ENCODE assay signal across 28 mouse cellular contexts in genomic region chr8:107578541-107578940, GRCm38 (mm10). TPM values are rescaled to one million over a fixed set of nuclear protein-coding genes. Genes with fewer than 3 reads are reported as not detected.
DNase-seq lines count a peak whose midpoint lies in the region; ATAC-seq and TF ChIP-seq lines count a peak whose summit lies in the region.
"Had no signal": no experiment of that assay in that cellular context is flagged by ENCODE, and none has a peak within 500 bp of the region (broad histone marks: within the 10 kb centered on the region; RNA-seq: fewer than 3 reads in every experiment).

No protein-coding gene starts in this region.

- no peak for TF ChIP-seq CTCF in MEL (IDR thresholded peaks at IDR 0.05 in 2 of 3, conservative IDR thresholded peaks at IDR 0.05 in 1 of 3; ENCODE audit: control insufficient read depth in 1 of 3, insufficient read depth in 1 of 3, low read depth in 2 of 3, low read length in 3 of 3, poor library complexity in 1 of 3, severe bottlenecking in 1 of 3)

- H3K9me3 ChIP-seq in liver, embryonic 11.5 days (ENCODE audit: control insufficient read depth, low read length): no peaks in the 10 kb centered on the region
- no peaks in the 10 kb centered on the region for H3K9me3 ChIP-seq in MEL (replicated peaks; ENCODE audit: insufficient read depth, low read length)
- no peaks in the 10 kb centered on the region for H3K9me3 ChIP-seq in liver, embryonic 16.5 days (replicated peaks; ENCODE audit: control insufficient read depth, low read length)
- H3K9me3 ChIP-seq: embryonic facial prominence, embryonic 13.5 days; forebrain, embryonic 12.5 days; midbrain, embryonic 10.5 days; midbrain, embryonic 15.5 days; neural tube, embryonic 15.5 days had no signal

- no peak overlapping the region for H3K9ac ChIP-seq in liver, embryonic 11.5 days (ENCODE audit: low read depth, low read length)
- H3K9ac ChIP-seq in MEL (ENCODE audit: control insufficient read depth, low read depth, low read length, poor library complexity, severe bottlenecking): no peak overlapping the region
- no peak overlapping the region for H3K9ac ChIP-seq in liver, embryonic 16.5 days (ENCODE audit: low read depth, low read length)
- H3K9ac ChIP-seq: embryonic facial prominence, embryonic 13.5 days; forebrain, embryonic 12.5 days; lung, embryonic 14.5 days; midbrain, embryonic 15.5 days; neural tube, embryonic 15.5 days had no signal

- TF ChIP-seq POLR2A in MEL (IDR thresholded peaks at IDR 0.05; ENCODE audit: control insufficient read depth in 1 of 2, insufficient read depth in 1 of 2, low read depth in 1 of 2, low read length in 2 of 2, poor library complexity in 1 of 2): no peak

- no peak for TF ChIP-seq RAD21 in MEL (IDR thresholded peaks at IDR 0.05; ENCODE audit: low read depth, low read length)

- H3K79me2 ChIP-seq in MEL (ENCODE audit: control insufficient read depth, insufficient read depth, low read length, poor library complexity): peaks cover 4% of the 10 kb centered on the region; the same call in 1 of the 2 replicates

- H3K4me2 ChIP-seq in liver, embryonic 11.5 days: no peak overlapping the region
- no peak overlapping the region for H3K4me2 ChIP-seq in liver, embryonic 16.5 days (ENCODE audit: low read depth, low read length)
- H3K4me2 ChIP-seq: embryonic facial prominence, embryonic 13.5 days; forebrain, embryonic 12.5 days; lung, embryonic 14.5 days; midbrain, embryonic 15.5 days; neural tube, embryonic 15.5 days had no signal

- WGBS in liver, embryonic 11.5 days: 82% methylated on average over 8 of the region's 8 CpGs
- WGBS in liver, embryonic 16.5 days (ENCODE audit: insufficient replicate concordance): 71% methylated on average over 8 of the region's 8 CpGs

- no peak for DNase-seq in liver, embryonic 11.5 days (ENCODE audit: low spot score)
- no peak for DNase-seq in liver
- DNase-seq in MEL (ENCODE audit: low read depth, low spot score): peak; percentile 40
- peak; percentile 51 for DNase-seq in brain, adult 2 months (ENCODE audit: low read depth, low spot score)
- no peak for DNase-seq in thymus, postnatal 36 days
- no peak for DNase-seq in adrenal gland, adult 2 months
- DNase-seq: adrenal gland, postnatal 10 days; cerebellum, adult 11-12 months; cerebellum, adult 9-11 months; gastrocnemius, postnatal 36 days; heart, postnatal 14 days; kidney, adult 9 months; kidney, postnatal 10 days; layer of hippocampus, postnatal 36 days; left cerebral cortex, postnatal 4 days; lung, embryonic 14.5 days; lung, postnatal 14 days; retina, postnatal 1 day; spleen, adult 18-20 months; thymus, adult 2 months had no signal

- H3K27ac ChIP-seq in liver, embryonic 11.5 days (ENCODE audit: low read depth, low read length): peak overlapping the region; percentile 58; the same call in 1 of the 2 replicates
- peak overlapping the region; percentile 74 for H3K27ac ChIP-seq in MEL (ENCODE audit: control insufficient read depth, low read depth, low read length)
- H3K27ac ChIP-seq in liver, embryonic 16.5 days (ENCODE audit: low read length): peak overlapping the region; percentile 36
- H3K27ac ChIP-seq: embryonic facial prominence, embryonic 13.5 days; forebrain, embryonic 12.5 days; midbrain, embryonic 15.5 days; neural tube, embryonic 15.5 days had no signal

- TF ChIP-seq EP300 in MEL (IDR thresholded peaks at IDR 0.05; ENCODE audit: low read depth in 1 of 2, low read length in 2 of 2): no peak

- H3K36me3 ChIP-seq in liver, embryonic 11.5 days (ENCODE audit: control insufficient read depth, insufficient read depth, low read length): peaks cover 48% of the 10 kb centered on the region
- peaks cover 14 to 18% of the 10 kb centered on the region in 2 experiments for H3K36me3 ChIP-seq in MEL (ENCODE audit: control insufficient read depth in 1 of 2, insufficient read depth in 2 of 2, low read length in 2 of 2)
- H3K36me3 ChIP-seq in liver, embryonic 16.5 days (ENCODE audit: control insufficient read depth, insufficient read depth): peaks cover 39% of the 10 kb centered on the region

- H3K27me3 ChIP-seq in liver, embryonic 11.5 days (replicated peaks; ENCODE audit: control insufficient read depth, insufficient read depth, low read length): no peaks in the 10 kb centered on the region
- no peaks in the 10 kb centered on the region for H3K27me3 ChIP-seq in MEL (ENCODE audit: control insufficient read depth in 1 of 2, insufficient read depth in 2 of 2, low read length in 2 of 2)
- no peaks in the 10 kb centered on the region for H3K27me3 ChIP-seq in liver, embryonic 16.5 days (ENCODE audit: control insufficient read depth, insufficient read depth, low read depth, low read length)
- H3K27me3 ChIP-seq: CH12.LX; embryonic facial prominence, embryonic 13.5 days; forebrain, embryonic 12.5 days; midbrain, embryonic 15.5 days; neural tube, embryonic 15.5 days had no signal

- peaks cover 12% of the 10 kb centered on the region for H3K4me1 ChIP-seq in liver, embryonic 11.5 days (replicated peaks; ENCODE audit: control insufficient read depth, insufficient read depth, low read length)
- H3K4me1 ChIP-seq in MEL (ENCODE audit: control insufficient read depth in 1 of 2, insufficient read depth in 2 of 2, low read length in 2 of 2): peaks cover 8 to 19% of the 10 kb centered on the region in 2 experiments; a peak in 3 of 4 replicates
- H3K4me1 ChIP-seq in liver, embryonic 16.5 days (ENCODE audit: control insufficient read depth, low read depth, low read length): peaks cover 22% of the 10 kb centered on the region

- no peak overlapping the region for H3K4me3 ChIP-seq in liver, embryonic 11.5 days (ENCODE audit: low read depth, low read length)
- no peak overlapping the region for H3K4me3 ChIP-seq in MEL (ENCODE audit: control insufficient read depth in 1 of 2, insufficient read depth in 1 of 2, low read depth in 2 of 2, low read length in 2 of 2)
- H3K4me3 ChIP-seq in liver, embryonic 16.5 days (ENCODE audit: low read depth, low read length): no peak overlapping the region
- H3K4me3 ChIP-seq: embryonic facial prominence, embryonic 13.5 days; forebrain, embryonic 12.5 days; midbrain, embryonic 10.5 days; midbrain, embryonic 15.5 days; neural tube, embryonic 15.5 days had no signal

- no peak for ATAC-seq in liver, embryonic 11.5 days (replicated peaks; ENCODE audit: low FRiP score)
- ATAC-seq in liver, embryonic 16.5 days (ENCODE audit: low read depth): no peak
- ATAC-seq: intestine, embryonic 16.5 days; midbrain, embryonic 15.5 days had no signal

TF ChIP-seq in MEL, 35 proteins besides CTCF, POLR2A, EP300 and RAD21:
- no peak for TF ChIP-seq ELF1 (IDR thresholded peaks at IDR 0.05; ENCODE audit: low read depth, low read length)
- no peak for TF ChIP-seq POLR2AphosphoS2 (IDR thresholded peaks at IDR 0.05; ENCODE audit: low read length)
- no peak for TF ChIP-seq ETS1 (IDR thresholded peaks at IDR 0.05; ENCODE audit: low read depth, low read length)
- no peak for TF ChIP-seq POLR2AphosphoS5 (IDR thresholded peaks at IDR 0.05; ENCODE audit: borderline replicate concordance, low read depth, low read length)
- no peak for TF ChIP-seq RCOR1 (IDR thresholded peaks at IDR 0.05; ENCODE audit: low read depth, low read length)
- no peak for TF ChIP-seq MAFK (IDR thresholded peaks at IDR 0.05; ENCODE audit: borderline replicate concordance, low read depth, low read length)
- TF ChIP-seq ZMIZ1 (IDR thresholded peaks at IDR 0.05; ENCODE audit: low read depth, low read length): no peak
- TF ChIP-seq MYB (IDR thresholded peaks at IDR 0.05; ENCODE audit: low read depth, low read length): no peak
- no peak for TF ChIP-seq JUND (IDR thresholded peaks at IDR 0.05; ENCODE audit: low read depth, low read length)

RNA-seq across cellular contexts. Expression of gene Psmd7, which starts 9.7 kb away (rescaled TPM):
- 358 and 365 TPM in 2 replicates for polyA plus RNA-seq in liver, embryonic 11.5 days (2014; fragmentation: Nextera tagmentation; extraction: Ambion mirVana)
- total RNA-seq in MEL (2012; rRNA removed): 200 and 205 TPM in 2 replicates
- 100 to 1,000 TPM; 186 to 403 TPM for polyA plus RNA-seq in MEL (2012; ENCODE audit: insufficient read depth in 1 of 2, insufficient read length in 2 of 2, low read depth in 1 of 2, low replicate concordance in 2 of 2, missing spikeins in 1 of 2)
- polyA plus RNA-seq in liver, embryonic 16.5 days (2015; fragmentation: Nextera tagmentation; extraction: Ambion mirVana): 99.8 and 109 TPM in 2 replicates
- 100 to 1,000 TPM; 110 to 115 TPM for total RNA-seq in adrenal gland, adult 2 months (2021)
- polyA plus RNA-seq in adrenal gland, adult 2 months (2012; rRNA removed): 33.0 and 37.1 TPM in 2 replicates

Comparison
In these comparisons a context has a peak if more than half of its experiments do, and no peak if none do; other contexts are left out.
1. DNase-seq: peak in MEL (single experiment) and brain, adult 2 months (single experiment); none in liver, embryonic 11.5 days (single experiment), liver (single experiment), thymus, postnatal 36 days (0 of 2) and adrenal gland, adult 2 months (single experiment).
2. Peak in every context shown above with its lines, with median percentiles within 50 percentile points of each other: H3K27ac ChIP-seq.